Mouse (Mus musculus): ENCODE measurements around the gene Cxcl12. TPM values are rescaled to one million over a fixed set of nuclear protein-coding genes. Genes with fewer than 3 reads are reported as not detected.

Cxcl12 gene
- 221 TPM for polyA plus RNA-seq (2014; fragmentation: Illumina TruSeq; extraction: RNeasy Lipid Tissue Mini Kit (QIAGEN cat#74804))

DNA sequence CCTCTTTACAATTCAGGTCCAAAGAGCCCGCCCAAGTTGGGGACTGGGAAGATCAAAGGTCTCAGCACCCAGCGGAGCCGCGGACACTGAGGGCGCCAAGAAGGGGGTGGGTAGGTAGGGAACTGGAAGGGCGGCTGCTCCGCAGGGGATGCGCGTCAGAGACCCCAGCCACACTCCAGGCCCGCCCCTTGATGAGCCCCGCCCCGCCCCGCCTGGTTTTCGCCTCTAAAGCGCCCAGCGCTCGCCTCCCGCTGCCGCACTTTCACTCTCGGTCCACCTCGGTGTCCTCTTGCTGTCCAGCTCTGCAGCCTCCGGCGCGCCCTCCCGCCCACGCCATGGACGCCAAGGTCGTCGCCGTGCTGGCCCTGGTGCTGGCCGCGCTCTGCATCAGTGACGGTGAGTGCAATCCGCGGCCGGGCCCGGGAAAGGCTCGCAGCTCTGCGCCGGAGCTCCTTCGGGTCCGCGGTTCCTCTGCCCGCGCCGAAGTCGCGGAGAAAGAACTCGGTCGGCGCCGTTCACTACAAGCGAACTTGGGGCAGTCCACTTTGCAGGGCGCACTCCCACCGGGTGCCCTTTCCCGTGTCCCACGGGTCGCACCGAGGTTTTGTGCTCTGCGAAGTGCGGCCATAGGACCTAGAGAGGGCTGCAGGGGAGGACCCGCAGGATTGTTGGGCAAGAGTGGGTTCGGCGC, at the start of gene Cxcl12:
TSS of gene Cxcl12 (plus strand) at position 215 of the 691 bp plus-strand sequence.

